Mouse (Mus musculus) Patski (cell line): Measurements from ENCODE around the gene Olfr1044. TPM values are rescaled to one million over a fixed set of nuclear protein-coding genes. Genes with fewer than 3 reads are reported as not detected.
"Not testable (repeated sequence)": the region's sequence is repeated elsewhere in the genome, so short reads cannot be mapped to it uniquely, and the experiment has no call there.

Source experiments
- ATAC-seq: fragments of 100-300 bp; one replicate; pipeline ENCODE4 v1.8.0; 2021
- CTCF ChIA-PET: fragments of 350-600 bp; sonication (Branson Sonifier 250); formaldehyde crosslinking; loops from one replicate; lab custom pipeline; 2022; ENCODE audit warnings: inconsistent platforms; lab: Charles Lee
- POLR2A ChIA-PET: fragments of 350-600 bp; sonication (Branson Sonifier 250); formaldehyde crosslinking; loops from one replicate; lab custom pipeline; 2022; ENCODE audit warnings: antibody characterized with exemption, inconsistent platforms; lab: Charles Lee
- DNase-seq: peaks from one replicate; pipeline ENCODE4 v3.0.0-alpha.2; 2011; ENCODE audit warnings: low read depth, low spot score
- H3K27me3 ChIP-seq: fragments of 371-371 bp; one replicate; pipeline ENCODE4 v1.5.1; 2021
- CTCF ChIP-seq: fragments of 100-300 bp; IDR thresholded peaks from one replicate; pipeline ENCODE4 v1.5.1; 2021
- in situ Hi-C: fragments of 300-500 bp; cut with MboI; formaldehyde crosslinking; loops from 3 replicates; pipeline ENCODE4 v1.11.1; 2018; ENCODE audit warnings: low pct_unique_long_range_greater_than_20kb, mixed read lengths
- polyA plus RNA-seq: library from polyadenylated mRNA; unstranded; gene quantifications from one replicate; pipeline ENCODE4 v1.2.3, GENCODE M21; 2021

The Olfr1044 gene
- polyA plus RNA-seq = not detected

DNA sequence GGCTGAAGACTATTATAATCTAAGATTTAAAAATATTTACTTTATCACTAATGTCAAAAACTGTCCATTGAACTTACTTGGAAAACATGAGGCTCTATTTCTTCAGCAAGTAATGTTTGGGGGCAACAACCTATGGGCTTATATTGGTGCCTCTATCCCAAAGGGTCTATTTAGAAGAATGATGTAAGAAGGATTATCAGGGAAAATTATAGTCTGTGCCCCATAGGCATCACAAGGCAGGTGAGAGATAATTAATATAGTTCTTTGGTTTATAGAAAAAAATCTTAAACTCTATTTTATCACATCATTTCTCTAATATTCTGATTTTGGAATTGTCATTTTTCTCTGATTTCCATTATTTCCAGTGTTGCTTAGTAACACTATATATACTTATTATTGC, at the start of gene Olfr1044:
Gene Olfr1044, minus strand, starts transcription at position 101 of the 400 bp plus-strand sequence.
- ChIA-PET POLR2A (no interaction called here), CTCF (no interaction called here)
- DNase-seq = no peak
- H3K27me3 ChIP-seq = no peaks in the 10 kb centered on the region
- no peak for TF ChIP-seq CTCF
- in situ Hi-C loops = no loop called here
- no peak for ATAC-seq

GRCm38 (mm10) chr2:86219214-86219613, 41.6 kb upstream of the Olfr1044 start, which contains the start of gene Olfr1046:
Olfr1046 (minus strand) TSS chr2:86219314.
- DNase-seq (no peak), ATAC-seq (no peak)
- POLR2A ChIA-PET = no interaction called here
- no peaks in the 10 kb centered on the region for H3K27me3 ChIP-seq
- CTCF ChIA-PET = no interaction called here
- TF ChIP-seq CTCF = no peak
- in situ Hi-C loops = no loop called here

- CTCF ChIA-PET = no interaction called here
- POLR2A ChIA-PET = no interaction called here
- DNase-seq (no peak), ATAC-seq (no peak)
- H3K27me3 ChIP-seq = no peaks in the 10 kb centered on the region
- TF ChIP-seq CTCF = no peak
- in situ Hi-C loops = no loop called here
These were observed 25.3 kb upstream of the Olfr1044 start, which contains the start of gene Olfr1045 for GRCm38 (mm10) chr2:86202909-86203308. Olfr1045 (minus strand) TSS chr2:86203009.

GRCm38 (mm10) chr2:86195863-86196262, 18.2 kb upstream of the Olfr1044 start:
- in situ Hi-C loops = no loop called here
- no peaks in the 10 kb centered on the region for H3K27me3 ChIP-seq
- no peak for TF ChIP-seq CTCF
- no peak for ATAC-seq
- DNase-seq = no peak
- ChIA-PET CTCF (no interaction called here), POLR2A (no interaction called here)

- CTCF ChIA-PET = no interaction called here
- ATAC-seq (no peak), DNase-seq (no peak)
- TF ChIP-seq CTCF = no peak
- no peaks in the 10 kb centered on the region for H3K27me3 ChIP-seq
- POLR2A ChIA-PET = no interaction called here
- in situ Hi-C loops = no loop called here
These were observed 8.0 kb upstream of the Olfr1044 start, which contains the start of gene Olfr52 for GRCm38 (mm10) chr2:86185583-86185982. Olfr52 (minus strand) TSS chr2:86185683.

- in situ Hi-C loops = no loop called here
- POLR2A ChIA-PET = no interaction called here
- ATAC-seq (no peak), DNase-seq (no peak)
- TF ChIP-seq CTCF = no peak
- no peaks in the 10 kb centered on the region for H3K27me3 ChIP-seq
- CTCF ChIA-PET = no interaction called here
These were observed 2.3 kb upstream of the Olfr1044 start for GRCm38 (mm10) chr2:86179950-86180349.

DNA sequence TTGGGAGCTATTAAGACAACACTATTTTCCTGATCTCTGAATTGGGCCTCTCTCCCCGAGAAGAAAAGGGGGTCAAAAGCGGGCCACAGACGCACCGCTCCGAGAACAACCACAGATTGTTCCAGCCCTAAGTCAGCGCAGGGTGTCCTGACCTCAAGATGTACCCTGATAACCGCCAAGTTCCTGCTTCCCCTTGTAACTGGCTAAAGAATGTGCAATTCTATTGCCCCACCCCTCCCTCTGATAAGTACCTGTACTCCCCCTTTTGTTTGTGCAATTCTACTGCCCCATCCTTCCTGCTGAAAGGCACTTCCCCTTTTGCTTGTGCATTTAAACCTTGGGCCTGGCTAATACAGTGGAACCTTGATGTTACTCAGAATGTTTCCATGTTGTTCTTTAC, 2.2 kb downstream of the Olfr1044 start:
- ATAC-seq, in situ Hi-C loops, H3K27me3 ChIP-seq, DNase-seq, POLR2A ChIA-PET, CTCF ChIA-PET: not testable (repeated sequence)

DNA sequence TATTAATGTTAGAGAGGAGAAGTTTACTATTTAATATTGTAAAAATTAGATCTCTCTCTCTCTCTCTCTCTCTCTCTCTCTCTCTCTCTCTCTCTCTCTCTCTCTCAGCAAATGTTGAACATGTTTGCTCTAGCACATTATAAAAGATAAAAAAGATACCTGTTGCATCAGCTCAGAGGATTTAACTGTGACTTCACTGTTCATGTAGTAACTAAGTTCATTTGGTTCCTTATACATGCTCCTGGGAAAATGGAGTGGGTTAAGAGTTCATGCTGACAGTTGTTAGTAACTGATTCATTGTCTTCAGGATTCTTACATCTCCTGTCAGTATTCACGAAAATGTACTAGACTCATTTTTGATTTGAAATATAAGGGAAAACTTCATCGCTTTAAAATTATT, 10.2 kb downstream of the Olfr1044 start, which contains the start of gene Olfr1043:
Gene Olfr1043, minus strand, starts transcription at position 101 of the 400 bp plus-strand sequence.
- DNase-seq (no peak), ATAC-seq (no peak)
- ChIA-PET CTCF (no interaction called here), POLR2A (no interaction called here)
- TF ChIP-seq CTCF = no peak
- in situ Hi-C loops = no loop called here
- H3K27me3 ChIP-seq = no peaks in the 10 kb centered on the region

DNA sequence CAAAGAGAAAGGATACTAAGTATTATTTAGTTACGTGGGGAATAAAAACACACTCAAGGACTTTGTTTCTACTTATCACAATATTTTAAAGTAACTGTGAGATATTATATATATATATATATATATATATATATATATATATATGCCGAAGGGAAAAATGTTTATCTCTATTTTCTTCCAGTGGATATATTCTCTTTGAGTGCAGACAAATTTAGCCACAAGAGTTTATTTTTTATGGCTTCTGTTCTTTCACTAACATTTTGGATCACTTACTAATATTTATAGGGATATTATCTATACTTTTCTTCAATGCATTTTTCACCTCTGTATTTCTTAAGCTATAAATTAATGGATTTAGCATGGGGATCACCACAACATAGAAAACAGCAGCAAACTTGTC, 15.9 kb downstream of the Olfr1044 start, which contains the start of gene Olfr1042:
Gene Olfr1042, minus strand, starts transcription at position 101 of the 400 bp plus-strand sequence.
- ATAC-seq = no peak
- no peaks in the 10 kb centered on the region for H3K27me3 ChIP-seq
- in situ Hi-C loops = no loop called here
- CTCF ChIA-PET = no interaction called here
- TF ChIP-seq CTCF = no peak
- POLR2A ChIA-PET = no interaction called here
- DNase-seq = no peak

DNA sequence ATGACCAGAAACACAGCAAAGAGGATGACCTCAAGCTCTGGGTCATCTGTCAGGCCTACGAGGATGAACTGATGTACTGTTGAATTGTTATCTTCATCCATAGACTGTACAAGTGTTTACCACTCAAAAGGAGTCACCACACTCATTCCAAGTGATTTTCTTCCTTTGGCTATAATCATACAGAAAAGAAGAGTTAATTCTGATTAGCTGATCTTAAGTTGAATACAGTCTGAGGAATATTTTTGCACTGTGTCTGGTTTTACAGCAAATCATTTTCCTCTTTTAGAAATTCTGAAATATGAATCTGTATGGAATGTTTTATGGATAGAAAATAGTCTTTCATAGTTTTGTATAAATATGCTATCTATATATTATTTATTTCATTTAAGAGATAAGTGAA, 31.0 kb downstream of the Olfr1044 start, which contains the start of gene Olfr1040:
Gene Olfr1040, minus strand, starts transcription at position 101 of the 400 bp plus-strand sequence.
- DNase-seq (no peak), ATAC-seq (no peak)
- TF ChIP-seq CTCF = no peak
- ChIA-PET CTCF (no interaction called here), POLR2A (no interaction called here)
- H3K27me3 ChIP-seq = no peaks in the 10 kb centered on the region
- in situ Hi-C loops = no loop called here

- CTCF ChIA-PET = no interaction called here
- in situ Hi-C loops = no loop called here
- H3K27me3 ChIP-seq = no peaks in the 10 kb centered on the region
- ATAC-seq (no peak), DNase-seq (no peak)
- no peak for TF ChIP-seq CTCF
- POLR2A ChIA-PET = no interaction called here
These were observed 41.8 kb downstream of the Olfr1044 start, which contains the start of gene Olfr1039 for GRCm38 (mm10) chr2:86135828-86136227. Olfr1039 (minus strand) TSS chr2:86135928.

Other genes with a start within 250 kb of the Olfr1044 start
- gene Olfr1028, start 227.4 kb downstream of the Olfr1044 start, polyA plus RNA-seq = not detected
- not detected for gene Olfr1029, start 203.9 kb downstream of the Olfr1044 start, polyA plus RNA-seq
- gene Olfr1030, start 198.5 kb downstream of the Olfr1044 start, polyA plus RNA-seq = not detected
- gene Olfr1031, start 187.5 kb downstream of the Olfr1044 start, polyA plus RNA-seq = not detected
- gene Olfr1032, start 172.3 kb downstream of the Olfr1044 start, polyA plus RNA-seq = not detected
- gene Olfr1033, start 157.2 kb downstream of the Olfr1044 start, polyA plus RNA-seq = not detected
- gene Olfr1034, start 132.0 kb downstream of the Olfr1044 start, polyA plus RNA-seq = not detected
- not detected for gene Olfr1036, start 103.8 kb downstream of the Olfr1044 start, polyA plus RNA-seq
- gene Olfr1037, start 90.4 kb downstream of the Olfr1044 start, polyA plus RNA-seq = not detected
- gene Olfr1039, start 41.9 kb downstream of the Olfr1044 start, polyA plus RNA-seq = not detected
- not detected for gene Olfr1040, start 31.1 kb downstream of the Olfr1044 start, polyA plus RNA-seq
- gene Olfr1042, start 16.0 kb downstream of the Olfr1044 start, polyA plus RNA-seq = not detected
- not detected for gene Olfr1043, start 10.3 kb downstream of the Olfr1044 start, polyA plus RNA-seq
- gene Olfr52, start 7.9 kb upstream of the Olfr1044 start, polyA plus RNA-seq = not detected
- not detected for gene Olfr1045, start 25.2 kb upstream of the Olfr1044 start, polyA plus RNA-seq
- not detected for gene Olfr1046, start 41.5 kb upstream of the Olfr1044 start, polyA plus RNA-seq
- gene Olfr1047, start 53.6 kb upstream of the Olfr1044 start, polyA plus RNA-seq = not detected
- gene Olfr1048, start 62.5 kb upstream of the Olfr1044 start, polyA plus RNA-seq = not detected
- gene Olfr1049, start 80.5 kb upstream of the Olfr1044 start, polyA plus RNA-seq = not detected
- gene Olfr1051, start 101.3 kb upstream of the Olfr1044 start, polyA plus RNA-seq = not detected
- not detected for gene Olfr1052, start 114.6 kb upstream of the Olfr1044 start, polyA plus RNA-seq
- gene Olfr1053, start 137.5 kb upstream of the Olfr1044 start, polyA plus RNA-seq = not detected
- gene Olfr1054, start 157.6 kb upstream of the Olfr1044 start, polyA plus RNA-seq = not detected
- gene Olfr1055, start 172.5 kb upstream of the Olfr1044 start, polyA plus RNA-seq = not detected
- gene Olfr1056, start 184.6 kb upstream of the Olfr1044 start, polyA plus RNA-seq = not detected
- gene Olfr1057, start 200.6 kb upstream of the Olfr1044 start, polyA plus RNA-seq = not detected
- gene Olfr1058, start 210.7 kb upstream of the Olfr1044 start, polyA plus RNA-seq = not detected
- not detected for gene Olfr1061, start 236.2 kb upstream of the Olfr1044 start, polyA plus RNA-seq
- gene Olfr1062, start 248.9 kb upstream of the Olfr1044 start, polyA plus RNA-seq = not detected